Mouse (Mus musculus): ENCODE measurements at regions not wholly inside any gene's neighbourhood (a gene's known extent, or its start where the extent isn't known, plus 50 kb on each side); places are given as distances from the start of the nearest gene placed in this dataset.
A peak's percentile ranks its signal among the peaks of the same experiment; 100 is the strongest.

DNA sequence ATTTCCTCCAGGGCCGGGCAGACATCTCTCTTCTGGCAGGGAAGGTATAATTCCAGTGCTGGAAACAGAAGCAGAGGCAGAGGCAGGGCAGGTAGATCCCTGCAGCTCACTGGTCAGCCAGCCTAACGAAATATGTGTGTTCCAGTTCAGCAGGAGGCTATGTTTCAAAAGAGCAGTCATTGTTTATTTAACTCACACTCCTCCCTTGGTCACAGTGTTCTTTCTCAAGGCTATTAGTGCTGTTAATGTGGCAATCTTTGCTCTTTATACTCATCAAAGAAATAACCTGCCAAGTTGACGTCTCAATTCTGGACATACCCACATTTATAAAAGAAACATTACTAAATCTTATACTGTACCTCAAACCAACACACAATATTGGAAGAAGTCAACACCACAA lies 253.3 kb upstream of the Adgrl3 start:
- Histone ChIP-seq H3ac (ENCODE audit: control insufficient read depth, insufficient read length) (no peak overlapping the region), H3K79me2 (ENCODE audit: control insufficient read depth, insufficient read depth) (no peaks in the 10 kb centered on the region), H3K4me3 (no peak overlapping the region), H3K36me3 (ENCODE audit: control insufficient read depth, insufficient read depth) (no peaks in the 10 kb centered on the region), H3K4me2 (ENCODE audit: low read depth) (no peak overlapping the region), H3K27me3 (ENCODE audit: control insufficient read depth, insufficient read depth, insufficient read length) (no peaks in the 10 kb centered on the region)
- no peak for TF ChIP-seq MAX (IDR thresholded peaks at IDR 0.05; ENCODE audit: low read depth)
- TF ChIP-seq MYOG (IDR thresholded peaks at IDR 0.05; ENCODE audit: control insufficient read depth in 1 of 3, insufficient read depth in 1 of 3, insufficient read length in 2 of 3, low read depth in 2 of 3) = no peak
- no peak for TF ChIP-seq TCF3 (IDR thresholded peaks at IDR 0.05; ENCODE audit: insufficient read length, low read depth)
- no peak for TF ChIP-seq TCF12 (IDR thresholded peaks at IDR 0.05; ENCODE audit: insufficient read depth, poor library complexity, severe bottlenecking)
- TF ChIP-seq POLR2A (IDR thresholded peaks at IDR 0.05; ENCODE audit: insufficient read length, low read depth) = no peak
- TF ChIP-seq E2F4 (IDR thresholded peaks at IDR 0.05; ENCODE audit: insufficient read depth) = no peak
- no peak for TF ChIP-seq MYOD1 (IDR thresholded peaks at IDR 0.05; ENCODE audit: control insufficient read depth in 1 of 3, insufficient read length in 2 of 3, low read depth in 2 of 3)
- no peak for TF ChIP-seq CEBPB (IDR thresholded peaks at IDR 0.05; ENCODE audit: insufficient read depth, poor library complexity, severe bottlenecking)
- TF ChIP-seq SRF (IDR thresholded peaks at IDR 0.05; ENCODE audit: control insufficient read depth, insufficient read length, low read depth) = no peak
- TF ChIP-seq REST (IDR thresholded peaks at IDR 0.05; ENCODE audit: insufficient read depth, insufficient read length) = no peak

DNA sequence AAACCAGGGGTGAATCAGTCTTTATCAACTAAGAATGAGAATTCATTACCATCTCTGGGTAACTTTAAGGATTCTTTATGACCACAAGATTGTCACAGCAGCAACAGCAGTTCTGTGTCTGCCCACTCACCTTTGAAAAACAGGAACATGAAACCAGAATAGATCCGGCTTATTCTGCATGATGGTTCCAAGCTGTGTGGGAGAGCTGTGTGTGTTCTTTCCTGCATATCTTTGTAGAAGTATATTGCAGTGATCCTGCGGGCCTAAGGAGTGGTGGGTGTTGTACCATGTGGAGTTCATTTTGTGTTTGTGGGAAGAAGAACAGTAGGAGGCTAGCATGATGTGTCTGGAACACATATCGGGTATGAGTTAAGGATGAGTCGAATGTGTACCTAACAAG lies 236.0 kb upstream of the Adgrl3 start:
- Histone ChIP-seq H3K36me3 (ENCODE audit: control insufficient read depth, insufficient read depth) (no peaks in the 10 kb centered on the region), H3K27me3 (ENCODE audit: control insufficient read depth, insufficient read depth, insufficient read length) (no peaks in the 10 kb centered on the region), H3ac (ENCODE audit: control insufficient read depth, insufficient read length) (no peak overlapping the region), H3K79me2 (ENCODE audit: control insufficient read depth, insufficient read depth) (no peaks in the 10 kb centered on the region), H3K4me2 (ENCODE audit: low read depth) (peak overlapping the region; percentile 40), H3K4me3 (no peak overlapping the region)
- TF ChIP-seq E2F4 (IDR thresholded peaks at IDR 0.05; ENCODE audit: insufficient read depth) = no peak
- TF ChIP-seq MYOG (IDR thresholded peaks at IDR 0.05; ENCODE audit: control insufficient read depth in 1 of 3, insufficient read depth in 1 of 3, insufficient read length in 2 of 3, low read depth in 2 of 3) = no peak
- no peak for TF ChIP-seq CEBPB (IDR thresholded peaks at IDR 0.05; ENCODE audit: insufficient read depth, poor library complexity, severe bottlenecking)
- TF ChIP-seq TCF3 (IDR thresholded peaks at IDR 0.05; ENCODE audit: insufficient read length, low read depth) = no peak
- no peak for TF ChIP-seq MAX (IDR thresholded peaks at IDR 0.05; ENCODE audit: low read depth)
- no peak for TF ChIP-seq TCF12 (IDR thresholded peaks at IDR 0.05; ENCODE audit: insufficient read depth, poor library complexity, severe bottlenecking)
- no peak for TF ChIP-seq SRF (IDR thresholded peaks at IDR 0.05; ENCODE audit: control insufficient read depth, insufficient read length, low read depth)
- TF ChIP-seq POLR2AphosphoS2 (IDR thresholded peaks at IDR 0.05; ENCODE audit: insufficient read length, low read depth) = no peak
- TF ChIP-seq POLR2A (IDR thresholded peaks at IDR 0.05; ENCODE audit: insufficient read length, low read depth) = no peak
- TF ChIP-seq REST (IDR thresholded peaks at IDR 0.05; ENCODE audit: insufficient read depth, insufficient read length) = no peak
- TF ChIP-seq USF1 (IDR thresholded peaks at IDR 0.05; ENCODE audit: low read depth) = no peak
- no peak for TF ChIP-seq MYOD1 (IDR thresholded peaks at IDR 0.05; ENCODE audit: control insufficient read depth in 1 of 3, insufficient read length in 2 of 3, low read depth in 2 of 3)

DNA sequence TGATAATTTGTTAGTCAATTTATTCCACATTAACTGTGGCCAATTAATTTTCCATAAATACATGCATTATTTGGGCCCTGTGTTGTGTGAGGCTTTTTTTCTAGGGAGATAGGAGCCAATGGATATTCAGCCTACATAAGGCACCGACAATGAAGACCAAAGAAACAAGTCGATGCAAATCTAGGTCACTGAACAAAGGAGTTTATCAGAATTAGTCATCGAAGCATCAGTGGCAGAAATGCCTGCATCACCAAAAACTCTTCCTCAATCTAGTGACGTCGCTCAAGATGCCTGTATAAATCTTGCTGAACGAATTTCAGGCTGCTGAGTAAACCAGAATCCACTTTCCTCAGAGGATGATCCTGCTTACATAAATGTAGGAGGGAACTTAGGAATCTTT lies 235.2 kb upstream of the Adgrl3 start:
- Histone ChIP-seq H3K4me2 (ENCODE audit: low read depth) (no peak overlapping the region), H3K27me3 (ENCODE audit: control insufficient read depth, insufficient read depth, insufficient read length) (no peaks in the 10 kb centered on the region), H3K79me2 (ENCODE audit: control insufficient read depth, insufficient read depth) (no peaks in the 10 kb centered on the region), H3ac (ENCODE audit: control insufficient read depth, insufficient read length) (no peak overlapping the region), H3K4me3 (no peak overlapping the region), H3K36me3 (ENCODE audit: control insufficient read depth, insufficient read depth) (no peaks in the 10 kb centered on the region)
- no peak for TF ChIP-seq MYOG (IDR thresholded peaks at IDR 0.05; ENCODE audit: control insufficient read depth in 1 of 3, insufficient read depth in 1 of 3, insufficient read length in 2 of 3, low read depth in 2 of 3)
- TF ChIP-seq MAX (IDR thresholded peaks at IDR 0.05; ENCODE audit: low read depth) = no peak
- TF ChIP-seq POLR2A (IDR thresholded peaks at IDR 0.05; ENCODE audit: insufficient read length, low read depth) = no peak
- no peak for TF ChIP-seq MYOD1 (IDR thresholded peaks at IDR 0.05; ENCODE audit: control insufficient read depth in 1 of 3, insufficient read length in 2 of 3, low read depth in 2 of 3)
- TF ChIP-seq POLR2AphosphoS2 (IDR thresholded peaks at IDR 0.05; ENCODE audit: insufficient read length, low read depth) = no peak
- no peak for TF ChIP-seq REST (IDR thresholded peaks at IDR 0.05; ENCODE audit: insufficient read depth, insufficient read length)
- TF ChIP-seq SRF (IDR thresholded peaks at IDR 0.05; ENCODE audit: control insufficient read depth, insufficient read length, low read depth) = no peak
- no peak for TF ChIP-seq E2F4 (IDR thresholded peaks at IDR 0.05; ENCODE audit: insufficient read depth)
- no peak for TF ChIP-seq TCF3 (IDR thresholded peaks at IDR 0.05; ENCODE audit: insufficient read length, low read depth)
- TF ChIP-seq CEBPB (IDR thresholded peaks at IDR 0.05; ENCODE audit: insufficient read depth, poor library complexity, severe bottlenecking) = no peak
- no peak for TF ChIP-seq USF1 (IDR thresholded peaks at IDR 0.05; ENCODE audit: low read depth)

DNA sequence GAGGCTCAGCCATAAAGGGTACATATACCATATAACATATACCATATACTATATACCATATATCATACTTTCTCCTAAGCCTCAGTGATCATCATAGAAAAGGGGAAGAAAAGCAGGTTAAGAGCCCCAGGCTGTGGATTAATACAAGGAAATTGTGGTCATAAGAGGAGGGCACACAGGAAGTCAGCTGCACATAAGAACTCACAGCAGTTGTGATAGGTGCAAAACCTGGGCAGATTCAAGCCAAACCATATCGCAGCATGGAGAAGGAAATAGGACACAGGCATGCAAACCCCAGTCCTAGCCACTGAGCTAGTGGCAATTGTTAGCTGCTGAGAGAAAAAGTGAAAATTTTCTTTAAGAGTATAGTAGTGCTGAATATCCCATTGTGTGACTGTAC lies 228.3 kb upstream of the Adgrl3 start:
- no peaks in the 10 kb centered on the region for H3K79me2 ChIP-seq (ENCODE audit: control insufficient read depth, insufficient read depth)
- TF ChIP-seq E2F4 (IDR thresholded peaks at IDR 0.05; ENCODE audit: insufficient read depth) = no peak
- H3K4me2 ChIP-seq (ENCODE audit: low read depth) = no peak overlapping the region
- no peak overlapping the region for H3ac ChIP-seq (ENCODE audit: control insufficient read depth, insufficient read length)
- H3K4me3 ChIP-seq = no peak overlapping the region
- H3K27me3 ChIP-seq (ENCODE audit: control insufficient read depth, insufficient read depth, insufficient read length) = no peaks in the 10 kb centered on the region
- no peaks in the 10 kb centered on the region for H3K36me3 ChIP-seq (ENCODE audit: control insufficient read depth, insufficient read depth)

DNA sequence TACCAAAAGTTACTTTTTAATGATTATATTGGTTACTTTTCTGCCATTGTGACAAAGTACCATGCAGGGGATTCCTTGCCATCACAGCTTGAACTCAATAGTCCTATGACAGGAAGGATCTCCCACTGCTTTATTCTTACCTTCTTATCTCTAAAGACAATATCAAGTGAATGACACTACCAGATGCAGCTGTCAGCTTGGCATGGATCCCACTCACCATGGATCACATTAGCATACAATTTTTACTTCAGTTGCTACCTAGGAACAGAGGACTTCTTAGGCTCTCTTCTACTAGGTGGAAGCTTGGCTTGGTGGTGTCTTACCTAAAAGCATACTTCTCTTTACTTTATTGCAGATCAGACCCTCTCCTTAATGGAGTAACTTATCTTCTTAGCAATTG lies 220.2 kb upstream of the Adgrl3 start:
- Histone ChIP-seq H3K27me3 (ENCODE audit: control insufficient read depth, insufficient read depth, insufficient read length) (no peaks in the 10 kb centered on the region), H3ac (ENCODE audit: control insufficient read depth, insufficient read length) (no peak overlapping the region), H3K36me3 (ENCODE audit: control insufficient read depth, insufficient read depth) (no peaks in the 10 kb centered on the region), H3K4me2 (ENCODE audit: low read depth) (no peak overlapping the region), H3K79me2 (ENCODE audit: control insufficient read depth, insufficient read depth) (no peaks in the 10 kb centered on the region), H3K4me3 (no peak overlapping the region)
- TF ChIP-seq MYOD1 (IDR thresholded peaks at IDR 0.05; ENCODE audit: control insufficient read depth in 1 of 3, insufficient read length in 2 of 3, low read depth in 2 of 3) (peak in 2 of 3 experiments; percentile 65 to 88), POLR2AphosphoS2 (IDR thresholded peaks at IDR 0.05; ENCODE audit: insufficient read length, low read depth) (no peak), POLR2A (IDR thresholded peaks at IDR 0.05; ENCODE audit: insufficient read length, low read depth) (no peak), MAX (IDR thresholded peaks at IDR 0.05; ENCODE audit: low read depth) (no peak), E2F4 (IDR thresholded peaks at IDR 0.05; ENCODE audit: insufficient read depth) (no peak)
